Mouse (Mus musculus) forebrain, embryonic 14.5 days (tissue): Measurements from ENCODE around the gene Spag5. TPM values are rescaled to one million over a fixed set of nuclear protein-coding genes. Genes with fewer than 3 reads are reported as not detected.
"Not testable (repeated sequence)": the region's sequence is repeated elsewhere in the genome, so short reads cannot be mapped to it uniquely, and the experiment has no call there.

Source experiments
- ATAC-seq: fragments of 200-750 bp; cut with Nextera tagmentation; 2 replicates; pipeline ENCODE4 v1.8.0; 2017; ENCODE audit warnings: mild to moderate bottlenecking, moderate library complexity
- DNase-seq: peaks from one replicate; pipeline ENCODE4 v3.0.0-alpha.2; 2015; ENCODE audit warnings: low spot score
- H3K27ac ChIP-seq: fragments of 300-500 bp; sonication (generic); 2 replicates; pipeline ENCODE4 v1.5.1; 2014; ENCODE audit warnings: low read depth, mild to moderate bottlenecking, control low read depth, low read length, moderate library complexity
- H3K27me3 ChIP-seq: fragments of 300-500 bp; sonication (generic); replicated peaks from 2 replicates; pipeline ENCODE4 v1.6.1; 2014; ENCODE audit warnings: low read length, control low read depth, mixed read lengths; ENCODE audit not compliant: control insufficient read depth, insufficient read depth
- H3K36me3 ChIP-seq: fragments of 300-500 bp; sonication (generic); 2 replicates; pipeline ENCODE4 v1.6.1; 2014; ENCODE audit warnings: low read length, control low read depth; ENCODE audit not compliant: control insufficient read depth, insufficient read depth
- H3K4me1 ChIP-seq: fragments of 300-500 bp; sonication (generic); 2 replicates; pipeline ENCODE4 v1.6.1; 2014; ENCODE audit warnings: antibody characterized with exemption, low read length, control low read depth; ENCODE audit not compliant: control insufficient read depth, insufficient read depth
- H3K4me2 ChIP-seq: fragments of 300-500 bp; sonication (generic); 2 replicates; pipeline ENCODE4 v1.6.1; 2014; ENCODE audit warnings: mild to moderate bottlenecking, control low read depth, low read length
- H3K4me3 ChIP-seq: fragments of 300-500 bp; sonication (generic); 2 replicates; pipeline ENCODE4 v1.5.1; 2014; ENCODE audit warnings: low read depth, low read length, control low read depth
- H3K9ac ChIP-seq: fragments of 300-500 bp; sonication (generic); 2 replicates; pipeline ENCODE4 v1.6.1; 2014; ENCODE audit warnings: mild to moderate bottlenecking, low read length, control low read depth, moderate library complexity
- H3K9me3 ChIP-seq: fragments of 300-500 bp; sonication (generic); replicated peaks from 2 replicates; pipeline ENCODE4 v1.6.1; 2016; ENCODE audit warnings: low read length, control low read depth, mixed read lengths; ENCODE audit not compliant: control insufficient read depth
- WGBS: fragments of 180-500 bp; shearing (Covaris S2); extraction: QIAGEN DNeasy Blood & Tissue Kit; methylation state at CpG from one replicate; pipeline ENCODE4 v1.1.7; 2014; 5-methylcytosine and 5-hydroxymethylcytosine counted together
- polyA plus RNA-seq: library from polyadenylated mRNA; unstranded; fragments of >200 nt; fragmentation: Nextera tagmentation; extraction: Ambion mirVana; gene quantifications from 2 replicates; pipeline ENCODE4 v1.2.1, GENCODE M21; 2014

The Spag5 gene
- polyA plus RNA-seq, 1 experiment from 2014 or later = 25.4 TPM

DNA sequence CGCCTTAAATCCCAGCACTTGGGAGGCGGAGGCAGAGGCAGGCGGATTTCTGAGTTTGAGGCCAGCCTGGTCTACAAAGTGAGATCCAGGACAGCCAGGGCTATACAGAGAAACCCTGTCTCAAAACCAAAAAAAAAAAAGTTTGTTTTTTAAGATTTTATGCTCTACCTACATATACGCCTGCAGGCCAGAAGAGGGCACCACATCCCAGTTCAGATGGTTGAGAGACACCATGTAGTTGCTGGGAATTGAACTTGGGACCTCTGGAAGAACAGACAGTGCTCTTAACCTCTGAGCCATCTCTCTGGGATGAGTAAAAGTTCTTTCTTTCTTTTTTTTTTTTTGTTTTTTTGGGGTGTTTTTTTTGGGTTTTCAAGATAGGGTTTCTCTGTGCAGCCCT is 25.2 kb upstream of the Spag5 start:
- not testable (repeated sequence) for DNase-seq, H3K27ac ChIP-seq, H3K27me3 ChIP-seq, H3K4me2 ChIP-seq, H3K9me3 ChIP-seq, ATAC-seq, H3K4me1 ChIP-seq, H3K4me3 ChIP-seq, H3K9ac ChIP-seq
- WGBS = 95% methylated on average over 4 of the region's 4 CpGs
- H3K36me3 ChIP-seq = peaks cover 100% of the 10 kb centered on the region

- no peak for ATAC-seq
- Histone ChIP-seq H3K4me2 (no peak overlapping the region), H3K4me1 (no peaks in the 10 kb centered on the region), H3K27me3 (no peaks in the 10 kb centered on the region), H3K27ac (no peak overlapping the region), H3K4me3 (no peak overlapping the region), H3K36me3 (peaks cover 100% of the 10 kb centered on the region), H3K9ac (no peak overlapping the region), H3K9me3 (no peaks in the 10 kb centered on the region)
- no peak for DNase-seq
- WGBS = 95% methylated on average over 7 of the region's 7 CpGs
Measured at GRCm38 (mm10) chr11:78278853-78279252, 22.5 kb upstream of the Spag5 start.

DNA sequence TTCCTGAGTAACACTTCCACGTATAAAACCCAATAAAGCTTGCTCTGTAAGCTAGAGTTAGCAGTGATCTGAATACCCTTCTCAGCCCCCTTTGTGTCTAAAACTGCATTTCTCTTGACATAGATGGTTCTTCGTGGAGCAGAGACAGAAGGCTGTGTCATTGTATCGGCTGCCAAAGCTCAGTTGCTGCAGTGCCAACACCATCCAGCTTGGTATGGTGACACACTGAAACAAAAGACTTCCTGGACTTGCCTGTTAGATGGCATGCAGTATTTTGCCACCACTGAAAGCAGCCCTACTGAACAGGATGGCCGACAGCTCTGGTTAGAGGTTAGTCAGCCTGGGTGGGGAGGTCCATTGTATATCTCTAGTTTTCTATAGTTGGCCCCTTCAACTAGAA is 21.7 kb upstream of the Spag5 start:
- Histone ChIP-seq H3K4me2 (no peak overlapping the region), H3K9me3 (no peaks in the 10 kb centered on the region), H3K27ac (no peak overlapping the region), H3K36me3 (peaks cover 100% of the 10 kb centered on the region), H3K27me3 (no peaks in the 10 kb centered on the region), H3K4me1 (no peaks in the 10 kb centered on the region), H3K9ac (no peak overlapping the region), H3K4me3 (no peak overlapping the region)
- 84% methylated on average over 4 of the region's 4 CpGs for WGBS
- ATAC-seq (no peak), DNase-seq (no peak)

GRCm38 (mm10) chr11:78289146-78289763 is 12.1 kb upstream of the Spag5 start:
- H3K36me3 ChIP-seq = peaks cover 85% of the 10 kb centered on the region
- 88% methylated on average over 7 of the region's 7 CpGs for WGBS

GRCm38 (mm10) chr11:78290654-78291053 is 10.7 kb upstream of the Spag5 start, which contains the start of gene BC030499:
BC030499 (plus strand) TSS chr11:78290841.
- Histone ChIP-seq H3K4me2 (no peak within 1 kb of the TSS), H3K4me1 (no peaks in the 10 kb centered on the region), H3K9ac (no peak within 1 kb of the TSS), H3K9me3 (no peaks in the 10 kb centered on the region), H3K4me3 (no peak within 1 kb of the TSS), H3K36me3 (peaks cover 73% of the 10 kb centered on the region), H3K27ac (no peak within 1 kb of the TSS), H3K27me3 (no peaks in the 10 kb centered on the region)
- ATAC-seq (no peak), DNase-seq (no peak)
- WGBS = 92% methylated on average over 4 of the region's 4 CpGs

More at GRCm38 (mm10) chr11:78289146-78289763, 12.1 kb upstream of the Spag5 start:
- DNase-seq = no peak
- Histone ChIP-seq H3K9me3 (no peaks in the 10 kb centered on the region), H3K4me1 (no peaks in the 10 kb centered on the region), H3K27me3 (no peaks in the 10 kb centered on the region), H3K27ac (no peak overlapping the region), H3K9ac (no peak overlapping the region), H3K4me3 (no peak overlapping the region), H3K4me2 (no peak overlapping the region)
- no peak for ATAC-seq

GRCm38 (mm10) chr11:78294585-78294984 is 6.7 kb upstream of the Spag5 start:
- Histone ChIP-seq H3K9ac (no peak overlapping the region), H3K9me3 (no peaks in the 10 kb centered on the region), H3K27ac (no peak overlapping the region), H3K4me2 (no peak overlapping the region), H3K36me3 (peaks cover 35% of the 10 kb centered on the region), H3K27me3 (no peaks in the 10 kb centered on the region), H3K4me1 (no peaks in the 10 kb centered on the region), H3K4me3 (no peak overlapping the region)
- 95% methylated on average over 6 of the region's 6 CpGs for WGBS
- no peak for DNase-seq
- no peak for ATAC-seq

GRCm38 (mm10) chr11:78300917-78301316 is 412 bp upstream of the Spag5 start:
- ATAC-seq (peak; percentile 35; the same call in 1 of the 2 replicates), DNase-seq (no peak)
- Histone ChIP-seq H3K4me3 (peak overlapping the region; percentile 66), H3K9me3 (no peaks in the 10 kb centered on the region), H3K27ac (peak overlapping the region; percentile 55; the same call in 1 of the 2 replicates), H3K4me2 (peak overlapping the region; percentile 92), H3K9ac (peak overlapping the region; percentile 56), H3K36me3 (peaks cover 21% of the 10 kb centered on the region), H3K4me1 (peaks cover 2% of the 10 kb centered on the region; the same call in 1 of the 2 replicates), H3K27me3 (no peaks in the 10 kb centered on the region)
- 69% methylated on average over 7 of the region's 7 CpGs for WGBS

GRCm38 (mm10) chr11:78305272-78305671 is 3.9 kb downstream of the Spag5 start:
- Histone ChIP-seq H3K4me3 (no peak overlapping the region), H3K27me3 (no peaks in the 10 kb centered on the region), H3K27ac (no peak overlapping the region), H3K36me3 (peaks cover 45% of the 10 kb centered on the region), H3K4me1 (peaks cover 2% of the 10 kb centered on the region; the same call in 1 of the 2 replicates), H3K4me2 (no peak overlapping the region), H3K9ac (no peak overlapping the region), H3K9me3 (no peaks in the 10 kb centered on the region)
- ATAC-seq = no peak
- 94% methylated on average over 4 of the region's 4 CpGs for WGBS
- DNase-seq = no peak

GRCm38 (mm10) chr11:78310861-78311511 is 9.7 kb downstream of the Spag5 start:
- 92% methylated on average over 8 of the region's 8 CpGs for WGBS
- Histone ChIP-seq H3K36me3 (peaks cover 71% of the 10 kb centered on the region), H3K9ac (no peak overlapping the region)

More at GRCm38 (mm10) chr11:78310861-78311511, 9.7 kb downstream of the Spag5 start:
- no peak for ATAC-seq
- Histone ChIP-seq H3K4me3 (no peak overlapping the region), H3K9me3 (no peaks in the 10 kb centered on the region), H3K4me2 (no peak overlapping the region), H3K27ac (no peak overlapping the region), H3K27me3 (no peaks in the 10 kb centered on the region), H3K4me1 (no peaks in the 10 kb centered on the region)
- no peak for DNase-seq
